Mouse (Mus musculus): ENCODE measurements at regions not wholly inside any gene's neighbourhood (a gene's known extent, or its start where the extent isn't known, plus 50 kb on each side); places are given as distances from the start of the nearest gene placed in this dataset.

GRCm38 (mm10) chr2:161212322-161212882 is 103.5 kb upstream of the Chd6 start:
- ChIA-PET CTCF (interaction anchor here in 1 of 4 experiments (0.6 kb wide), 1 partner anchor 129 kb away, joined by 4 read pairs; no protein-coding TSS in a partner anchor), POLR2A (no interaction called here)

DNA sequence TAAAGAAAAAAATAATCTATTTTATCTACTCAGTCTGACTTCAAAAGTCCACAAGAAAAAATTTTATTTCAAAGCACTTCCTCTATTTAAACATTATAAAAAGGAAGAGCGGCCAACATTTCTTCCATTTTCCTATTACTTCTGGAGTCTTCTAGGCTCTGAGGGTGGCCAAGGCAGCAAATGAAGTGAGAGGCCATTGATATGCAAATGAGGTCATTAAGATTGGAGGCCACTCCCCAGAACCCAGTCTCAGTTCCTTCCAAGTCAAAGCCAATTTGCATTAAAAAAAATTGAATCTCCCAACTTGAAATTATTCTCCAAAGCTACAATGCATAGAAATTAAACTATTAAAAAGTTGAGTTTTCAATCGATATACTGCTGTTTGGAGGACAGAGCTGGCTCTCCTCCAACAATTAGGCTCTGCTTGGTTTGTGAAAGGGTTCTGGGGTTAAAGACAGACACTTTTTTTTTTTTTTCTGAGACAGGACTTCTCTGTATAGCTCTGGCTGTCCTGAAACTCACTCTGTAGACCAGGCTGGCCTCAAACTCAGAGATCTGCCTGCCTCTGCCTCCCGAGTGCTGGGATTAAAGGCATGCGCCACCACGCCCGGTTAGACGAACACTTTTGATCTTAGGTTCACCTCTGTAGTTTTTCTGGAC is 88.0 kb upstream of the Chd6 start:
- CTCF ChIA-PET, result no interaction called here
- POLR2A ChIA-PET, result interaction anchor here in 1 of 4 experiments (0.7 to 1.1 kb wide), 2 partner anchors 19 to 158 kb away, joined by 3 to 4 read pairs; no protein-coding TSS in a partner anchor

DNA sequence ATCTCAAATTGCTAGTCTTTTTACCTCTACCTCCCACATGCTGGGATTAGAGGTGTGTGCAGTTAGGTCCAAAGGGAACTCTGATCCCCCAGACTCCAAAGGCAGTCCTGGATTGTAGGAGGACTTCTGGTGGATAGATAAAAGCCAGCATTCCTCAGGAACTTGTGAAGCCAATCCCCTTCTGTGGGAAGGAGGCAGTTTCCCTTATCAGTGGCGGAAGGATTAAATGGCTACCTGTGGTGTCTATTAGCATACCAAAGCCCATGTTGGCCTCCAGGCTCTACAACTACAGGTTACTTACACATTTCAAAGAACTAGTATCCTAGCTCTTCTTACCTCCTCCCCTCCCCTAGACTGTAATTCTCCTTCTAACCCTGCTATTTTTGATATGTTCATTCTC is 78.6 kb upstream of the Chd6 start:
- POLR2A ChIA-PET, result interaction anchor here (0.6 to 1.2 kb wide), 5 partner anchors 9 to 1732 kb away, joined by 3 to 7 read pairs (median 4); no protein-coding TSS in a partner anchor
- CTCF ChIA-PET, result interaction anchor here in 1 of 4 experiments (0.5 to 0.6 kb wide), 2 partner anchors 26 to 36 kb away, joined by 3 to 6 read pairs; no protein-coding TSS in a partner anchor

DNA sequence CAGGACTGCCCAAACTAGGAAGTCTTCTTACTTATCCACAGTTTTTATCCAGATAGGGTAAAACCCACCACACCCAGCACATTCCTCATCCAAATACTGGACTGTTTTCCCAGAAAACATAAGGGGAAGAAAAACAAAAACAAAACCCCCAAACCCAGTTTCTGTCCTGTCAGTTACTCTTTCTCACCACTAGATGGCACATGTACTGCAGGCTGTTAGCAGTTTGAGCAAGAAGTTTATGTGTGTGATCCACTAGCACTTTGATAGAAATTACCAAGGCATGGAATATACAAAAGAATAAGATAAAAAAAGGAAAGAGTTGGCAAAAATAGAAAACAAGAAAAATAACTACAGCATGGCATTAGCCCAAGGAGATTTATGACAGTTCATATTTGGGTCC is 76.2 kb upstream of the Chd6 start:
- POLR2A ChIA-PET, result no interaction called here
- CTCF ChIA-PET, result interaction anchor here in 2 of 4 experiments (0.6 to 1.2 kb wide), 3 partner anchors 29 to 416 kb away, joined by 3 to 6 read pairs (median 3); no protein-coding TSS in a partner anchor

GRCm38 (mm10) chr2:161177355-161178021 is 68.6 kb upstream of the Chd6 start:
- ChIA-PET POLR2A (interaction anchor here (0.6 to 2.0 kb wide), 20 partner anchors 10 to 1755 kb away, joined by 3 to 11 read pairs (median 4); partner anchors contain the start of gene Chd6 (in 2 of the 4)), CTCF (interaction anchor here in 3 of 4 experiments (0.6 to 1.1 kb wide), 3 partner anchors 9 to 68 kb away, joined by 3 to 4 read pairs (median 3); partner anchors contain the start of gene Chd6 (in 1 of the 3))

DNA sequence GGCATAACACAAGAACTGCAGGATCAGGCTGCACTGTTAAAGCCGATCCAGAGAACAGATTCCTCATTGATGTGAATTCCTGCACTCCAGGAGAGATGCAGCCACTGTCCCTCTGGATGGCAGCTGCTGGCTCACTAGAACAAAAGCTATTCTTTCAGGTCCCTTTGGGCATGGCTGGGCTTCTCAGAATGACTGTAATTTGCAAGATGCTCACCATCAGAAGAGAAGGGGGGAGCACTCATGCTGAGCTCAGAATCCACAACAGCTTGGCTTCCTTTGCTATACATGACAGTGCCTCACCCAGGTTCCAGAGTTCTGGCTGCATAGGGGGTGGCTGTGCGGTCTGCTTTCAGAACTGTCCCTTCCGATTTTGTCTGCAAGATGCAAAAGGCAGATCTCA is 57.8 kb upstream of the Chd6 start:
- CTCF ChIA-PET, result no interaction called here

GRCm38 (mm10) chr2:161165495-161165894 is 56.6 kb upstream of the Chd6 start:
- POLR2A ChIA-PET, result interaction anchor here in 1 of 4 experiments (0.9 kb wide), 1 partner anchor 17 kb away, joined by 3 read pairs; no protein-coding TSS in a partner anchor
- CTCF ChIA-PET, result no interaction called here

More for the DNA sequence above, 57.8 kb upstream of the Chd6 start:
- POLR2A ChIA-PET, result interaction anchor here in 3 of 4 experiments (0.7 to 1.0 kb wide), 4 partner anchors 11 to 20 kb away, joined by 3 to 5 read pairs (median 4); no protein-coding TSS in a partner anchor

- ChIA-PET CTCF (no interaction called here), POLR2A (interaction anchor here in 1 of 4 experiments (0.9 kb wide), 1 partner anchor 16 kb away, joined by 3 read pairs; no protein-coding TSS in a partner anchor)
These were observed 55.4 kb upstream of the Chd6 start for GRCm38 (mm10) chr2:161164320-161164719.
